Mouse (Mus musculus) heart, embryonic 10.5 days (tissue): ENCODE measurements around the gene Art3. TPM values are rescaled to one million over a fixed set of nuclear protein-coding genes. Genes with fewer than 3 reads are reported as not detected.

Experiments
- DNase-seq: peaks from one replicate; pipeline ENCODE4 v3.0.0-alpha.2; 2017; ENCODE audit warnings: low spot score
- H3K27ac ChIP-seq: fragments of 300-500 bp; sonication (generic); 2 replicates; pipeline ENCODE4 v1.5.1; 2016; ENCODE audit warnings: mild to moderate bottlenecking
- H3K27me3 ChIP-seq: fragments of 300-500 bp; sonication (generic); 2 replicates; pipeline ENCODE4 v1.6.1; 2016; ENCODE audit warnings: mild to moderate bottlenecking; ENCODE audit not compliant: poor library complexity, insufficient read depth, severe bottlenecking
- H3K36me3 ChIP-seq: fragments of 300-500 bp; sonication (generic); 2 replicates; pipeline ENCODE4 v1.6.1; 2016; ENCODE audit warnings: mild to moderate bottlenecking, moderate library complexity
- H3K4me1 ChIP-seq: fragments of 300-500 bp; sonication (generic); 2 replicates; pipeline ENCODE4 v1.6.1; 2016; ENCODE audit warnings: mild to moderate bottlenecking
- H3K4me3 ChIP-seq: fragments of 300-500 bp; sonication (generic); 2 replicates; pipeline ENCODE4 v1.5.1; 2016; ENCODE audit warnings: mild to moderate bottlenecking, moderate library complexity
- H3K9me3 ChIP-seq: fragments of 300-500 bp; sonication (generic); 2 replicates; pipeline ENCODE4 v1.6.1; 2016; ENCODE audit warnings: mild to moderate bottlenecking, moderate library complexity
- WGBS: fragments of 180-500 bp; shearing (Covaris S2); methylation state at CpG from one replicate; pipeline ENCODE4 v1.1.7; 2016; 5-methylcytosine and 5-hydroxymethylcytosine counted together
- polyA plus RNA-seq: library from polyadenylated mRNA; unstranded; fragments of >200 nt; fragmentation: Nextera tagmentation; extraction: Ambion mirVana; gene quantifications from 2 replicates; pipeline ENCODE4 v1.2.1, GENCODE M21; 2016

Art3 gene
- polyA plus RNA-seq: 19.8 and 37.7 TPM in 2 replicates

DNA sequence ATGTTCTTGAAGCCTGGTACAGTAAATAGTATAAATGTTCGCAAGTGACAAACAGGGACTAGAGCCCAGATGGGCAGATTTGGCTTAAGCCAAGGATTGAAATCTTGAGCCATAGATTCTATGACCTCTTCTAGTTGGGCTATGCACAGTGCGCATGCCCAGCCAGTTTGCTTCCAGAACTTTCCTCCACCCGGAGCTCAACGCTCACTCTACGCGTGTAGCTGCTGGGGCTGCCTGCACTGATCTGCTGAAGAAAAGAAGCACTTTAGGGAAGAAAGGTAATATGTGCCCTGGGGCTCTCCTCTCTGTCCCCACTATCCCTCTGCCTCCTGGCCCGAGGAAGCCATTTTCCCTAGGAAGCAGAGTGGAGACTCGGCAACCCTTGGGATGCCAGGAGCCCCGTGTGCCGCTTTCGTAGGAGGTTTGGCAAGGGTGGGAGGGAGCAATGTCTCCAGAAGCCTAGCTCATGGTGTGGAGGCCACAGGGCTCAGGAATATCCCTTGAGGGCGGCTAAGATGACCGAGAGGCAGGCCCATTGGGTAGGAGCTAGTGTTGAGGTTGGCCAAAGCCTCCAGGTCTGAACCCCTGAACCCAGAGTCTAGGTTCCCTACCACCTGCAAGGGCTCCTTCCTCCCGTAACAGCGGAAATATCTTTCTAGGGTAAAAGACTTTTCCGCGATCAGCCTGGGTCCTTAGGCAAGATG is at the start of gene Art3:
Gene Art3 (plus strand): TSS at position 193 of the 704 bp plus-strand sequence.
- Histone ChIP-seq H3K27ac (peak within 1 kb of the TSS; percentile 29; the same call in 1 of the 2 replicates), H3K36me3 (no peaks in the 10 kb centered on the region), H3K27me3 (no peaks in the 10 kb centered on the region), H3K9me3 (no peaks in the 10 kb centered on the region), H3K4me3 (no peak within 1 kb of the TSS), H3K4me1 (no peaks in the 10 kb centered on the region)
- WGBS: 86% methylated on average over 17 of the region's 17 CpGs
- no peak for DNase-seq

DNA sequence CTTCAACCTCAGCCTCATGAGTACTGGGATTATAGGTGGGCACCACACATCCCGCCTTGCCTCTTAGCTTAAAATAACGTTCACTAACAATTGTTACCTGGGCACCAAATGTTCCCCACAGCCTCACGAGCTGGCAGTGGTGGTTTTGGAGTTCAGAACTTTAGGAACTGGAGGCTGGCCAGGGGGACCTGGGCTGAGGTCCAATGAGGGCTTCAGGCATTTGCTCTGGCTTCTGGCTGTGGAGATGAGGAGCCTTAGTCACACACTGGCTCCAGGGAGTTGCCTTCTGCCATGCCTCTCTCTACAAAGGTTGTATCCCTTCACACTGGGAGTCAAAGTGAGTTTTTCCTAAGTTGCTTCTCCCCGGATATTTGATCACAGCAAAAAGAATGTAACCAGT is 49.1 kb upstream of the Art3 start:
- H3K4me1 ChIP-seq: peaks cover 15% of the 10 kb centered on the region
- no peak for DNase-seq
- H3K27ac ChIP-seq: no peak overlapping the region
- 71% methylated on average over 4 of the region's 4 CpGs for WGBS
- H3K27me3 ChIP-seq: no peaks in the 10 kb centered on the region
- H3K9me3 ChIP-seq: no peaks in the 10 kb centered on the region
- no peak overlapping the region for H3K4me3 ChIP-seq
- H3K36me3 ChIP-seq: peaks cover 29% of the 10 kb centered on the region

DNA sequence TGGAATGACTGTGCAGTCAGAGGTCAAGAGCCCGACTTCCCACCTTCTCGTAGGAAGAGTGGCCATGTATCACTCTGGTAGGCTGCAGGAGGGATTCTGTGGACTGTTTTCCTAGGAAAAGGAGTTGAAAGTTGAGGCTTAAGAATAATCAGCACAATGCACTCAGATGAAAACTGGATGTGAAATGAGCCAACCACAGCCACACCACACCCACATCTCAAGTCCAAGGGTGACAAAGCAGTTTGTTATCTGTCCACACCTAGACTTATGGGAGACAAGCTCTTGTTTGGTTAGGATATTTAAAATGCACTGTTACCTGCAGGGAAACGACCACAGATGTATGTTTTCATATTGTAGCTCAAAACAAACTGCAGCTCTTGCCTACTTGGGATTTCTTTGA is 48.5 kb upstream of the Art3 start:
- H3K9me3 ChIP-seq: no peaks in the 10 kb centered on the region

DNA sequence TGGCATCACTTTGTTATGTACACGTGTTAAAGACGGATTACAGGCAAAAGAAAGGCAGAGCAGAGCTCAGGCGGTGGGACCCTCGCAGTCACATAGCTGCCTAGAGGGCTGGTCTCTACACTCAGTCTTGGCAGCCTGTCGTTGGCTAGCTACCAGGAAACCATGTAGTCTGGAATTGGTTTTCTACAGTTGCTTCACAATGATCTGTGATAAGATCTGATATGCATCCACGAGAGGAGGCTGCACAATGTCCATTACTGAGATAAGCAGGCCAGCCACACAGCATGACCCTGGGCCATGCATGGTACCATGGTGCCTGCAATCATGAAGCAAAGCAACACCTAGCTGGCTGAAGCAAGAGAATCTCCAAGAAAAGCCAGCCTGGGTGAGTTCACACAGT is 43.8 kb upstream of the Art3 start:
- DNase-seq: no peak
- WGBS: 79% methylated on average over 6 of the region's 6 CpGs
- Histone ChIP-seq H3K9me3 (no peaks in the 10 kb centered on the region), H3K36me3 (peaks cover 82% of the 10 kb centered on the region), H3K27ac (no peak overlapping the region), H3K27me3 (no peaks in the 10 kb centered on the region), H3K4me1 (no peaks in the 10 kb centered on the region; the same call in 1 of the 2 replicates), H3K4me3 (no peak overlapping the region)

More for the DNA sequence above, 48.5 kb upstream of the Art3 start:
- H3K4me3 ChIP-seq: no peak overlapping the region
- 58% methylated on average over 3 of the region's 3 CpGs for WGBS
- H3K36me3 ChIP-seq: peaks cover 35% of the 10 kb centered on the region
- H3K27me3 ChIP-seq: no peaks in the 10 kb centered on the region
- H3K27ac ChIP-seq: no peak overlapping the region
- no peak for DNase-seq
- peaks cover 11% of the 10 kb centered on the region for H3K4me1 ChIP-seq

DNA sequence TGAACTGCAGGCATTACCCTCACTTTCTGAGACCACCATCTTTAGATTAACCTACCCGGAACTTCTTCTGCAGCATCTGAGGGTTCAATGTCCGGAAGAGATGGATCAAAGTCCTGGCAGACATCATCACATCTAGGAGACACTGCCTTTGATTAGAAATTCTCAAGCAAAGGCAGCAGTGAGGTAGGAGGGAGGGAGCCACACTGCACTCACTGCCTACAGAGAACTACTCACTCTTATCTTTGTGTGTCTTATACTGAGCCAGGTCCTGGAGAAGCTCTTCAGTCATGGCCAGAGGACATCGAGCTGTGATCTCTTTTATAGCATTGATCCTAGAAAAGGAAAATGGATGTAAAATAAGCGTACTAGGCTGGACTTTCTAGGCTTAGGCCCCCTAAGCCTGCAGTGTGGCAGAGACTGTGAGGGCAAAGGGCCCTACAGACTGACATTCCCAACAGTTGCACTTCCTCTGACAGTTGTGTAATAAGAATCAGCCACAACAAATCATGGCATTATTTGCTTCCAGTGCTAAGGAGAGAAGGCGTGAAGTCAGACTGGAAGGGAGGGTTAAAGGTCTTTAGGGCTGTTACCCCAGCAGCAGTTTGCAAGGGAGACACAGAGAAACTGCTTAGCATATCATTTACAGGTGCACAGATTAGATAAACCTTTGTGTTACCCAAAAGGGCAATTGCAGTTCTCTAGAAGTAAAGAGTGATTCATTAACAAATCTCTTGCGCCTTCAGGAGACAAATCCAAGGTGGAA is 39.8 kb upstream of the Art3 start:
- H3K4me1 ChIP-seq: no peaks in the 10 kb centered on the region
- DNase-seq: no peak
- 84% methylated on average over 6 of the region's 6 CpGs for WGBS
- no peaks in the 10 kb centered on the region for H3K27me3 ChIP-seq
- peaks cover 98% of the 10 kb centered on the region for H3K36me3 ChIP-seq
- no peaks in the 10 kb centered on the region for H3K9me3 ChIP-seq
- no peak overlapping the region for H3K27ac ChIP-seq
- H3K4me3 ChIP-seq: no peak overlapping the region

DNA sequence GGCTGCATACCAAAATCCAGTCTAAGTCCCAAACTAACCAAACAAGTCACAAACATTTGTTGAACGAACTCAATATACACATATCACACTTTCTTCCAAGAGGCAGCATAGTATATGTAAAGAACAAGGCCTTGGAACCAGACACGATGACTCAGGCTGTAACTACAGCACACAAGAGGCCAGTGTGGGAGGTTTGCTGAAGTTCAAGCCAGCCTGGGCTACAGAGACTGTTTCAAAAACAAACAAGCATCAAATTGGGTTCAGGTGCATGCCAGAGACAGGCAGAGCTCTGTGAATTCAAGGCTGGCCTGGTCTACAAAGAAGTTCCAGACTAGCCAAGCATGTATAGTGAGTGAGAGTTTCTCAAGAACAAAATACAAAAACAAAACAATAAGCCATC is 37.1 kb upstream of the Art3 start:
- H3K36me3 ChIP-seq: peaks cover 97% of the 10 kb centered on the region
- H3K27me3 ChIP-seq: no peaks in the 10 kb centered on the region
- H3K9me3 ChIP-seq: no peaks in the 10 kb centered on the region
- no peak overlapping the region for H3K27ac ChIP-seq
- no peaks in the 10 kb centered on the region for H3K4me1 ChIP-seq
- H3K4me3 ChIP-seq: no peak overlapping the region
- WGBS: 86% methylated on average over 2 of the region's 2 CpGs
- no peak for DNase-seq

DNA sequence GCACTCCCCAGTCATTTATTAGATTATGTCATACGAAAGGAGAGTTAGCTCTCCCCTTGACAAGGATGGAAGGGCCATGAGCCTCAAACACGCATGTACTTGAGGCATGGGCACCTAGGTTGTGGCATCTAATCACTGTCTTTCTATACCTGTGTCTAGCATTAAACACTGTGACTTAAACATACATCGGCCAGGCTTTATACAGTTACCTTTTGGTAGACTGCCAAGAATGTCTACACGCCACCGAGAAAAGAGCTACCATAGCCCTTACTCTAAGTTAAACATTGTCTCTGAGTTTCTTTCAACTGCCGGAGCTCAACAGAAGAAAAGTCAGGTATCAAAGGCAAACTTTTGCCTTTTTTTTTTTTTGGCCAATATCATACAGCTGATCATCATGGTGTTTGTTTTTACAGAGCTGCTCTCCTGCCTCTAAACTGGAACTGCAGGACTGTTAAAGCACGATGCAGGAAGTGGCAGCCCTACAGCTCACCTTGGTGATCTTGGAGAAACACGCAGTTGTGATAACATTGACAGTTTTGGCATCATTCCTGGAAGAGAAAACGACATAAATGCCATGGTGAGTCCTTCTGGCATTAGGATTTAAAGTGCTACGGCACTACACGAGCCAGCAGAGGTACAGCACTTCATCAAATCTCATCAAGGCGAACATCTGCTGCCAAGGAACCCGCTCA is 29.3 kb upstream of the Art3 start:
- no peak overlapping the region for H3K27ac ChIP-seq
- no peak overlapping the region for H3K4me3 ChIP-seq
- no peak for DNase-seq
- peaks cover 94% of the 10 kb centered on the region for H3K36me3 ChIP-seq
- no peaks in the 10 kb centered on the region for H3K9me3 ChIP-seq
- no peaks in the 10 kb centered on the region for H3K27me3 ChIP-seq
- WGBS: 91% methylated on average over 13 of the region's 13 CpGs
- no peaks in the 10 kb centered on the region for H3K4me1 ChIP-seq

DNA sequence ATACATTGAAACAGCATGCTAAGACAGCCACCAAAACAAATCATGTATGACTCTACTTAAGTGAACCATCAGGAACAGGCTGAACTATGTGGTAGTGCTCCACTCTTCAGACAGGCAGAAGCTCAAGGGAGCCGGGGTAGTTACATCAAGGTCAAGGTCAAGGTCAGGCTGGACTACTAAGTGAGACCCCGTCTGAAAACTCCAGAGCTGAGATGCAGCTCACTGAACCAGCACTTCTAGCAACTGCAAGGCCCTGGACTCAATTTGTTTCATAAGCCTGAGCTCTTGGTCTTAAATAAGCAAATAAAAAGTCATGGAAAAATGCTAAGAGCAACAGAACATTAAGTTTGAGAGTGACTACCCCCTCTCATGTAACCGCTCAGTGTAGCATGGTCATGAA is 27.3 kb upstream of the Art3 start:
- Histone ChIP-seq H3K4me1 (peaks cover 9% of the 10 kb centered on the region), H3K27me3 (no peaks in the 10 kb centered on the region), H3K4me3 (no peak overlapping the region), H3K36me3 (peaks cover 76% of the 10 kb centered on the region), H3K9me3 (no peaks in the 10 kb centered on the region), H3K27ac (no peak overlapping the region)
- WGBS: 69% methylated on average over 3 of the region's 3 CpGs
- DNase-seq: no peak

DNA sequence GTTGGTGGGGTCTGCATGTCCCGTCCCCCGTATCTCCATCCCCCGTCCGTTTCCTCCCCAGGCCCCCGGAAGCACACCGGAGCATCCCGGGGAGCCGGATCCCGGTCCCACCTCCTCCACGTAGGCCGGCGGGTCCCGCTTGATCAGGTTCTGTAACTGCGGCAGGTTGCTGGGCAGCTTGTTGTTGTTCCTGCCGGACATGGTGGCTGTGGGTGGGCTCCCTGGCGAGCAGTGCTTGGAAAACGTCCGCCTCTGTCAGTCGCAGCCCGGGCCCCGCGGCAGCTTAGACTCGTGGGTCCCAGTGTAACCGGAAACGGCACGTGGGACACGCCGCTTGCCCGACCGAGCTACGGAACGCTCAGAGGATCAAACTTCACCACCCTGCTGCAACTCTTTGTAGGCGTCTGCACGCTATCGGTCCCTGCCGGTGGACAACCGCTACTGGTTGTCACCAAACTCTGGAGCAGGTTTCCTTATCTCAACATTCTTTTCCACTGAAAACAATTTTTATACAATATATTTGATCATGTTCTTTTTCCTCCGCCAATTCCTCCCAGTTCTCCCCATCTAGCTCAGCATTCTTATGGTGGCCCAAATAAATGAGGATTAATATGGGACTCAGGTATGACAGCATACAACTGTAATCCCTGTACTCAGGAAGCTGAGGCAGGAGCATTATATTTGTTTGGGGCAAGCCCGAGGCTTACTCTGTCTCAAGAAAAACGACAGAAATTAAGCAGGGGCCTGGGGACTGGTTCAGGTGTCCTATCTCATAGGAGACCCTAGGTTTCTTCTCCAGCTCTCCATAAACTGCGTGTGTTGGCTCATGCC is 21.7 kb upstream of the Art3 start, which contains the start of gene Sdad1:
Gene Sdad1 (minus strand): TSS at position 799 of the 831 bp plus-strand sequence.
- Histone ChIP-seq H3K4me1 (peaks cover 13% of the 10 kb centered on the region), H3K27ac (peak within 1 kb of the TSS; percentile 91), H3K4me3 (peak within 1 kb of the TSS; percentile 81), H3K9me3 (no peaks in the 10 kb centered on the region), H3K36me3 (peaks cover 20% of the 10 kb centered on the region), H3K27me3 (no peaks in the 10 kb centered on the region)
- WGBS: 2% methylated on average over 41 of the region's 41 CpGs
- DNase-seq: peak; percentile 97

DNA sequence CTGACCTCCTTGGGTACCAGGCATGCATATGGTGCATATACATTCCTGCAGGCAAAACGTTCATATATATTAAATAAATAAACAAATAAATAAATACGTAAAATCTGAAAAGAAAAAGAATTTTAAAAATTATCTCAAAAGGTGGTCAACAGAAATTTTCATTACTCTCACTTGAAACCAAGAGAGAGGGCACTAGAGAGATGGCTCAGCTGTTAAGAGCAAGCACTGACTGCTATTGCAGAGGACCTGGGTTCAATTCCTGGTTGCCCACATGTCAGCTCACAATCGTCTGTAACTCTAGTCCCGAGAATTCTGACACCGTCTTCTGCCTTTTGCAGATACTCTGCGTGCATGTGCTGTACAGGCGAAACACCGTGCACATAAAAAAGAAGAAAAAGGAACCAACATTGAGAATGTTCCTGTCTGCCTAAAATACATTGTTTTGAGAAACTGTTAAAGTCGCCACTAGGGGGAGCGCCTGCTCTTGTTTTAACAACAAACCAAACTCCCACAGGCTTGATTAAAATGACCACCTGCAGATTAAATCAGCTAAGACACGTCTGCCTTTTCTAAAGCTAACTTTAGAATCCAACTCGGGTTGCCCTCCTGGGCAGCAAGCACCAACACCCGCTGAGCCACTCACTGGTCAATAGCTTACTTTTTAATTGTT is 19.4 kb upstream of the Art3 start:
- Histone ChIP-seq H3K4me3 (no peak overlapping the region), H3K27me3 (no peaks in the 10 kb centered on the region), H3K27ac (no peak overlapping the region), H3K36me3 (no peaks in the 10 kb centered on the region; the same call in 1 of the 2 replicates), H3K4me1 (peaks cover 13% of the 10 kb centered on the region), H3K9me3 (no peaks in the 10 kb centered on the region)
- 17% methylated on average over 13 of the region's 13 CpGs for WGBS
- peak; percentile 84 for DNase-seq

DNA sequence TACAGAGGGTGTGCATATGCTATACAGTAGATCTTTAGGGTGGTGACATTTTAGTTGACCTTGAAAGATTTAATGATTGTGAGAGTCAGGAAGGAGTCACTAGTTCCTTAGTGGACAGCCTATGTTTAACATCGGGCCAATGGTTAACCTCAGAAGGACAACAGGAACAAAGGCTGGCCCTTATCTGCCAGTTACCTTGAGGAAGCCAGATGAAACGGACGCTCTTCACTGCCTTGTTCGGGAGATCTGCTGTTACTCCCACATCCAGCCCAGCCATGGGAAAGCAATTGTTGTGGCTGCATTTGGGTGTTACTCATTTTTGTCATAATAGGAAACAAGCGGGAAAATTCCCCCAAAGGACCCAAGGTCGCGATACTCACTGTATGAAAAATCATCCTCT is 17.9 kb upstream of the Art3 start:
- Histone ChIP-seq H3K27me3 (no peaks in the 10 kb centered on the region), H3K4me1 (peaks cover 6% of the 10 kb centered on the region), H3K36me3 (no peaks in the 10 kb centered on the region), H3K4me3 (no peak overlapping the region), H3K9me3 (no peaks in the 10 kb centered on the region), H3K27ac (no peak overlapping the region)
- no peak for DNase-seq
- WGBS: 63% methylated on average over 7 of the region's 7 CpGs

DNA sequence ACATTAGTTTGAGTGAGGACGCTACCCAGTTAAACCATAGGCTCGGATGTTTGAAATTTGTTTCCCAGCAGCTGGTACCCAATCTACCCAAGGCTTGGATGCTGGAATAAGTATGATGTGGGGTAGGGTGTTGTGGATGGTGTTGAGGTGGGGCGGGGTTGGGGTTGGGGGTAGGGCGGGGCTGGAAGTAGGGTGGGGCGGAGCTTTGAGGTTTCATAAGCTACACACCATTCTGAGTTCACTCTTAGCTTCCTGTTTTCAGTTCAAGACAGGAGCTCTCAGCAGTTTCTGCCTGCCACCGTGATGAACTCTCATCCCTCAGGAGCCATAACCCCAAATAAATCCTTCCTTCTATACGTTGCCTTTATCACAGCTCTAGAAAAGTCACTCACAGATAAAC is 13.5 kb upstream of the Art3 start:
- H3K27ac ChIP-seq: no peak overlapping the region
- WGBS: 85% methylated on average over 7 of the region's 7 CpGs
- DNase-seq: no peak

More for the DNA sequence above, 13.5 kb upstream of the Art3 start:
- Histone ChIP-seq H3K9me3 (no peaks in the 10 kb centered on the region), H3K4me3 (no peak overlapping the region), H3K36me3 (no peaks in the 10 kb centered on the region), H3K4me1 (no peaks in the 10 kb centered on the region), H3K27me3 (no peaks in the 10 kb centered on the region)
